Mouse (Mus musculus): Measurements from ENCODE around the gene Lrrd1. TPM values are rescaled to one million over a fixed set of nuclear protein-coding genes. Genes with fewer than 3 reads are reported as not detected.

Gene Lrrd1
- total RNA-seq, 1 experiment from 2014 or later: not detected

Other genes with a start within 250 kb of the Lrrd1 start
- gene Pex1, start 249.1 kb upstream of the Lrrd1 start, total RNA-seq (2021): 55.4 and 68.8 TPM in 2 replicates
- gene Rbm48, start 248.6 kb upstream of the Lrrd1 start, total RNA-seq (2021): 8.3 and 14.9 TPM in 2 replicates
- not detected in 2 replicates for gene Tmbim7, start 194.0 kb upstream of the Lrrd1 start, total RNA-seq (2021)
- gene Gatad1, start 188.0 kb upstream of the Lrrd1 start, total RNA-seq (2021): 135 and 166 TPM in 2 replicates
- gene Ankib1, start 42.2 kb upstream of the Lrrd1 start, total RNA-seq (2021): 77.2 and 79.4 TPM in 2 replicates
- gene Krit1, start 42.0 kb upstream of the Lrrd1 start, total RNA-seq (2021): 56.9 and 61.0 TPM in 2 replicates
- gene Mterf1a, start 48.8 kb downstream of the Lrrd1 start, total RNA-seq (2021): 7.0 and 9.4 TPM in 2 replicates
- gene Akap9, start 82.9 kb downstream of the Lrrd1 start, total RNA-seq (2021): 86.3 and 113 TPM in 2 replicates